Mouse (Mus musculus) kidney, adult 11 months (tissue): ENCODE data around the gene Gm20219.

ENCODE experiments used
- DNase-seq: peaks from one replicate; pipeline ENCODE4 v3.0.0; 2022

The Gm20219 gene

DNA sequence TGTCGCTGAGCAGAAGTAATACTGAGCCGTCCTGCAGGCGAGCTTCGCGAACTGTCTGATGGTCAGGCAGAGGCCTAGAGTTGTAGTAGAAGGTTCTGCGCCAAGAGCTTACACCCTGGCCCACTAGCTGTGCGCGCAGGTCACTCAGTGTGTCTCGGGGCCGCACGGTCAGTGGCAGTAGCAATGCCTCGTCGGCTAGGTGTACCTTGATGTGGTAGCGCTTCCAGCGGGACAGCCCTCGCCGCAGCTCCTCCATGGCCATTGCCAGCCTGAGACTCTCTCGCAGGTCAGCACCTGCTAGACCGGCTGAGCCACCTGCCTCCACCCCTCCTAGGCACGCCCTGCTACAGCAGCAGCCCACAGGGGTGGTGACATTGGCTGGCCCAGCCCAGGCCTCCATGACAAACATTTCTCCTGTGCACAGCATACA, at the start of gene Gm20219:
Gm20219 (minus strand) TSS at position 266 of the 430 bp plus-strand sequence.
- DNase-seq, result peak; percentile 34

- DNase-seq, result no peak
These were observed 49.8 kb upstream of the Gm20219 start for GRCm38 (mm10) chr17:56604070-56604380.

DNA sequence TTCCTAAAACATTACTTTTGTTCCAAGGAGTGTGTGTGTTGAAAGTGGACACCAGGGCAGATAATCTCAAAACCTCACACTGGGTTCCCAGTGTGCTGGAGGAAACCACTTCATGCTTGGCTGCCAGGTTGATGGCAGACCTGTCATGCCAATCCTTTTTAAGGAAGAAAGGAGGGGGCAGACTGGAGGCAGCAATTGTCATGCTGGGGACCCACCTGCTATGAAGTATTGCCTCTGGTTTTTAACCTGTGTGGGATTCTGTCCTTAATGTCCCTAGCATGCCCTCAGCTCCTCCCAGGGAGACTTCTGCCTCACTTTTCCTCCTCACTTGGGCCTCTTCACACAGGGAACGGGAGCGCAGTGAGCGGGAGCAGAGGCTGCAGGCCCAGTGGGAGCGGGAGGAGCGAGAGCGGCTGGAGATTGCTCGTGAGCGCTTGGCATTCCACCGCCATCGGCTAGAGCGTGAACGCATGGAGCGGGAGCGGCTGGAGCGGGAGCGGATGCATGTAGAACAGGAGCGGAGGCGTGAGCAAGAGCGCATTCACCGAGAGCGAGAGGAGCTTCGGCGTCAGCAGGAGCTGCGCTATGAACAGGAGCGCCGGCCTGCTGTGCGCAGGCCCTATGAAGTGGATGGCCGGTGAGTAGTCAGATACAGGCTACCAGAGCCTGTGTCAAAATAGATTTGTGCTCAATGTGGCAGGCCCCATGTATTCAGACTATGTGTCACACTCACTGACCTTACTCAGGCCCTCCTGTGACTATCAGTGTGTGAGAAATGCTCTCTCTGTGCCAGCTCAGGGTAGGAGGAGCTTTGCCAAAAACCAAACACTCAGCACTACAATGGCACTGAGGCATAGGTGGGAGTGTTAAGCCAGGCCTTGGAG, 49.2 kb upstream of the Gm20219 start:
- no peak for DNase-seq

- DNase-seq, result no peak
These were observed 39.5 kb upstream of the Gm20219 start for GRCm38 (mm10) chr17:56593527-56594271.

- DNase-seq, result no peak
These were observed 38.4 kb upstream of the Gm20219 start for GRCm38 (mm10) chr17:56592553-56592952.

GRCm38 (mm10) chr17:56588921-56589320, 34.7 kb upstream of the Gm20219 start:
- no peak for DNase-seq

DNA sequence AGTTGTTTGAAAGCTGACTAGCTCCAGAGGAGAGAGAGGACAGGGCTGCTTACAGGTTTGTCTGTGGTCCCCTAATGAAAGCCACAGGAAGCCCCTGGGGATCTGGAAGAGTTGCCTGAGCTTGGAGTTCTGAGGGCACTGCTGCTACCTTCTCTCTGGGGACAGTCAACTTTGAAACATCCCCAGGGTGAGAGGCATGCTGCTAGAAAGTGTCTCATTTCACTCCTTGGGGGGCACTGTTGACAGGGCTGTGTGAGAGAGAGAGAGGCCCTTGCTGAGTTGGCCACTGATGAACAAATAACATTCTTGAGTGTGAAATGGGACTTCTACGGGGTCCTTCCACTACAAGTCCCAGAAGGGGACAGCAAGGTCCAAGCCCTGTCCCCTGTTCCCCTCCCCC, 33.6 kb upstream of the Gm20219 start:
- no peak for DNase-seq

DNA sequence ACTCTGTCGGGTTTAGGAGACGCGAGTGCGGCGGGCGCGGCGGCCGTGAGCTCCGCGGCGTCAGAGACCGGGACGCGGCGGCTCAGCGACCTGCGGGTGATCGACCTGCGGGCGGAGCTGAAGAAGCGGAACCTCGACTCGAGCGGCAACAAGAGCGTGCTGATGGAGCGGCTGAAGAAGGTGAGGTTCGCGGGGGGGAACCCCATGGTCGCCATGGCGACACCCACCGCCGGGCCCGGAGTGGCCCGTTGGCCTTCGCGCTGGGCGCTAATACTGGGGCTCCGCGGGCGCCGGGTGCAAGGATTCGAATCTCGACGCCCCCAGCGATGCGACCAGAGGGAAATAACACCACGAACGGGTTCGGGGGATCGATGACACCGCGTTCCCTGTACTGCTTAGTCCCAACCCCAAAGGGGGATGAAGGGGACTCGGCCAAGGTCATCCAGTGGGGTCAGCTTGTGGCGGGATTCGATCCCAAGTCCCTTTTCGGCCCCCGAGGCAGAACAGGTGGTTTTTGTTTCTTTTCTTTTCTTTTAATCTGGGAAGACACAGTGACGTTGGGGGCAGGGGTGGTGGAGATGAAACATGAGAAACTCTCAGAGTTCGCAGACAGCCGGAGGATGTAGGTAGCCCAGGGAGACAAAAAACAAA, 31.1 kb upstream of the Gm20219 start:
- no peak for DNase-seq

- DNase-seq, result peak; percentile 99
These were observed 30.3 kb upstream of the Gm20219 start, which contains the start of the genes Safb2 and Safb for GRCm38 (mm10) chr17:56584257-56585130. Gene Safb2 (minus strand): TSS chr17:56584585. Gene Safb (plus strand): TSS chr17:56584825.

DNA sequence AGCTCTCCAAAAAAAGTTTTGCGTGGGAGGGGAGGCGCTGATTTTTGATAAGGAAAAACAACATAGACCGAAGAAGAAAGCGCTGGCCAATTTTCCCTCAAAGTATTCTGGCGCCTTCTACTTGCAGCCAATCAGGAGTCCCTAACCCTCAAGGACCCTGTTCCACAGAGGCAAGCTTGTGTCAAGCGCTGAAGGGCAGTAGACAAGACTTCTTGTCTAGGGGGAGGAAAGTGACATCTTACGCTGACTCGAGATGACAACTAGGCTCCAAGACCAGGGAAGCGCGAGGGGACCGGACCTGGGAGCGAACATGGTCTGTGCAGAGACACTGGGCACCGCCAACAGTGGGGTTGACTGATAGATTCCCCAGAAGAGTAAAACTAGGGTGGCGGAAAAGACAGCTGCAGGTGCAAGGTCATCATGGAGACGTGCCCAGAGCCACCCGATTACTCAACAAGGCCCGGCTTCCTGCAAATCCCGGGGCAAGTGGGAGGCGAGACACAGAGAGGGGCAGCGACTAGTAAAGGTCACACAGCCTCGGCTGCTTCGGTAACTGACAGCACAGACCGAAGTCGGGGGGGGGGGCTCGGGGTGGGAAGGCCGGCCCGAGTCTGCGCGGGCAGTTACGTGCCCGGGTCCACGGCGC, 29.5 kb upstream of the Gm20219 start:
- DNase-seq, result peak; percentile 58

GRCm38 (mm10) chr17:56583071-56583470, 28.9 kb upstream of the Gm20219 start:
- no peak for DNase-seq

DNA sequence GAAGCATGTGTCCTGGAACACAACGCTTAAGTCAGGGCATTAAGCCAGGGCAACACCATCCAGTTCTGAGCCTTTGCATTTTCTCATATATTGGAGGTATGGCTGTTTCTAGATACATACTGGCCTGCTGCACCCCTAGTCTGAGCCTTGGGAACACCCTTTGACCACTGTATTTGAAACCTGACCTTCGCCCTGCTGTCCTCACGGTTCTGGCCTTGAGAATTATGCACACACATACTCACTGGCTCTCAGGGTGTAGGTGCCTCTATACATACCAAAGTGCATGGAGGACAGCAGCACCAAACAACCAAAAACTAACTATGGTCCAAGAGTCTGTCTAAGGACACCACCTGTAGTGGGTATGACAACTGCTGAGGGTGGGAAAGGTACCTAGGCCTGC, 18.8 kb upstream of the Gm20219 start:
- no peak for DNase-seq

DNA sequence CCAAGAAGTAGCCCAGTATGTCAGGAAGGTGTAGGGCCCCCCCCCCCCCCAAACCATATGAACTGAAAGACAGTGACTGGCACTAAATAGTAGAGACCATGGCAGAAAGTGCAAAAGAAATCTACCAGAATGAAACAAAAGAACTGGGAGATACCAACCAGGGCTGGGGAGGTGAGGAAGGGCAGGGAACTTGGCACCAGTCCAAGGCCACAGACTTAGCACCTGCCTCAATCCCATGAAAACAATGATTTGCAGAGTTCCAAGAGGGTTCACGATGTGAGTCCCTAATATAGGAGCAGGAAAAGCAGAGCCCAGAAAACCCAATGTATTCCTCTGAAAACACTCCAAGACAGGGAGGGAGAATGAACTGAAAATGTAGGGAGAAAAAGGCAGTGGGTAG, 18.0 kb upstream of the Gm20219 start:
- DNase-seq, result no peak

GRCm38 (mm10) chr17:56570287-56570686, 16.1 kb upstream of the Gm20219 start:
- DNase-seq, result no peak

DNA sequence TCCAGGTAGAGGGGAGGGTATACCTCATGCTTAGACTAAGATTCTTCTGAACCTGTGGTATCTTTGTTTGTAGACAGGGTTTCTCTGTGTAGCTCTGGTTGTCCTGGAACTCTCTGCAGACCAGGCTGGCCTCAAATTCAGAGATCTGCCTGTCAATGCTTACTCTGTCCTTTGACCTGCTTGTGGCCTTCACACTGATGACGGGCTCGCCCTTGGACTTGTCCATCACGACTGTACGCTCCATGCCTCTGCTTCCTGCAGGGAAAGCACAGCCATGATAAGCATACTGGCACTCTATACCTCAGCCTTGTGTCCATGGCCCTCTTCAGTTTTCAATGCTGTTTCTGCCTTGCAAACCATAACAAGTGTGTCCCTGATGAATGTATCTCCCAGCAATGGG, 13.2 kb upstream of the Gm20219 start:
- DNase-seq, result no peak

GRCm38 (mm10) chr17:56566918-56567317, 12.7 kb upstream of the Gm20219 start:
- DNase-seq, result no peak

DNA sequence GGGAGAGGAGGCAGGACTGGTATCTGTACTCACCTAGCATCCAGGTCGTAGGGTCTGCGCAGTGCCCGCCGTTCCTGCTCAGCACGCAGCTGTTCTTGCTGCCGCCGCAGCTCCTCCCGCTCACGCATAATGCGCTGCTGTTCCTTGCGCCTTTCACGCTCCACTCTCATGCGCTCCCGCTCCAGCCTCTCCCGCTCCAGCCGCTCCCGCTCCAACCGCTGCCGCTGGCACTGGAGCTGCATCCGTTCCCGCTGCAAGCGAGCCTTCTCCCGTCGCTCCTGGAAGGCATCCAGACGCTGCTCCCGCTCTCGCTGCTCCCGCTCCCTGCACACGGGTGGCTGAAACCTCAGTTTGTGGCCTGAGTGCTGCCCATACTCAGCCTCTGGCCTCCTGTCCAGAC, 12.1 kb upstream of the Gm20219 start:
- DNase-seq, result no peak

DNA sequence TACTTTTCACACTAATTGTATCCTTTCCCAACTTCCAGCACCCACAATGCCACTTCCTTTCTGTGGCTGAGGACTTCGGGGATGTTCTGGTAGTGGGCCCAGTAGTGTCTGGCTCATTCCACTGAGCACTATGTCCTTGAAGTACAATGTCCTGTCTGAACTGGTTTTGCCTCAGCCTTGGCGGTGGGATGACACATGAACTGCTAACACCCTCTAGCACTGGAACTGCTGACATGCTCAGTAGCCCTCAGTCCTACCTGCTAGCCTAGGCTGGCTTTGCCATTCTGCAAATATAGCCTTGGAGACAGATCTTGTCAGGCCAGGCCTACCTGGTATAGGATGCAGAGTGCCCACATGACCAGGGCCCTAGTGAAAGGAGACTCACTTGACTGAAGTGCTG, 7.7 kb upstream of the Gm20219 start:
- no peak for DNase-seq

DNA sequence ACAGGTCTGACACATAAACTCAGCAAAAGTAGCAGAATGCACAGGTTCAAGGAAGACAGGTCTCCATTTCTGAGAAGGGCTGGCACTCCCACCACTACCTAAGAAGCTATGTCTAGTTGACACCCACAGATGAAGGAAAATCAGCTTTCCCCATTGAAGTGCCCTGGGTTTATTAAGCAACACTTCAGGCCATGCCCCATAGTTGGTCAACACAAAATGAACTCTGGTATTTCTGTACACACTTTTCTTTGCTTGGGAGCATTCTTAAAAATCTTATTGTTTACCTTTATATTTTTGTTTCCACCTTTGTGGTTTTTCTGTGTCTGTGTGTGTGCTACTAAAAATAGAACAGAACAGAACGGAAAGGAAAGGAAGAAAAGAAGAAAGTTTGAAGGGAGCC, 5.9 kb upstream of the Gm20219 start:
- no peak for DNase-seq

DNA sequence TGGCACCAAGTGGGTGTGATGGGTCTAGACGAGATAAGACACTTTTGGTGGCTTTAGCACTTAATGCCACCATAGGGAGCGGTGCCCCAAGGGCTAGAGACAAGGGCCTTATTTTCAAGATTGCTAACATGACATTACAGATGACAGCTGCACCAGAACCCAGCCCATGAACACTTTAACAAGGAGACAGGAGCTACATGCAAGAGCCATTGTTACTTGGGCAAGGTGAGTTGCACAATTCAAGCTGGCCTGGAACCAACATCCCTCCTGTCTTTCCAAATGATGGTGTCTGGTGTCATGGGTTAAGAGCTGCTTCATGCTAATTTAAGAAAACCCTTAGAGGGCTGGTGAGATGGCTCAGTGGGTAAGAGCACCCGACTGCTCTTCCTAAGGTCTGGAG, 5.2 kb upstream of the Gm20219 start:
- no peak for DNase-seq

GRCm38 (mm10) chr17:56558448-56558847, 4.3 kb upstream of the Gm20219 start:
- DNase-seq, result peak; percentile 39

DNA sequence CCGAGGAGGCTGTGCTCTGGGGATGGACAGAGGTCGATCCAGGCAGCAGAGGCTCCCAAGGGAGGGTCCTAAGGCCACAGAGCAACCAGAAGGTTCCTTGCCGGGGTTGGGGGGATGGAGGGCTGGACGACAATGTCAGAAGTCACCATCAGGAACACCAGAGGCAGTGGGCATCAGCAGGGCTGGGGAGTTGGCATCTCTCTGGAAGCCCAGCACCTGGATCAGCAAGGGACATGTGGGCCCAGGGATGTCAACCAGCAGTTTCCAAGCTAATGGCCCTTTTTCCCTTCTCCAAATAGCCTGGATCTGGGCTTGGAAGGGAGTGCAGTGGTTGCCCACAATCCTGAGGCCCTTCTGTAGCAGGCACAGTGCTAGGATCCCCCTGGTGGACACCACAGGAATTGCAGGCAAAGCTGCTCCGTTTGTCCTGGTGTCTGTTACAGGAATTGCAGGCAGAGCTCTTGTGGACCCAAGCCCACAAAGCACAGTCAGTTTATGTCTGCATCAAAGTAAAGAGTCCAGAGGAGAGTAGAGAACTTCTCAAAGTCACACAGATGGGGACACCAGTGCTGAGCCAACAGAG, 1.3 kb downstream of the Gm20219 start:
- peak; percentile 51 for DNase-seq
